Mouse (Mus musculus) heart, embryonic 15.5 days (tissue): Measurements from ENCODE around the gene Pdk2. TPM values are rescaled to one million over a fixed set of nuclear protein-coding genes. Genes with fewer than 3 reads are reported as not detected.

ENCODE experiments used
- ATAC-seq: fragments of 200-750 bp; cut with Nextera tagmentation; replicated peaks from 2 replicates; pipeline ENCODE4 v1.8.0; 2017; ENCODE audit warnings: low read depth, moderate TSS enrichment; ENCODE audit not compliant: insufficient number of reproducible peaks, insufficient read depth, low FRiP score
- H3K27ac ChIP-seq: fragments of 300-500 bp; sonication (generic); 2 replicates; pipeline ENCODE4 v1.5.1; 2015; ENCODE audit warnings: mild to moderate bottlenecking, inconsistent platforms
- H3K27me3 ChIP-seq: fragments of 300-500 bp; sonication (generic); 2 replicates; pipeline ENCODE4 v1.6.1; 2015; ENCODE audit warnings: inconsistent platforms
- H3K36me3 ChIP-seq: fragments of 300-500 bp; sonication (generic); 2 replicates; pipeline ENCODE4 v1.6.1; 2015; ENCODE audit warnings: mild to moderate bottlenecking, inconsistent platforms
- H3K4me1 ChIP-seq: fragments of 300-500 bp; sonication (generic); replicated peaks from 2 replicates; pipeline ENCODE4 v1.6.1; 2015; ENCODE audit warnings: inconsistent platforms
- H3K4me2 ChIP-seq: fragments of 300-500 bp; sonication (generic); 2 replicates; pipeline ENCODE4 v1.6.1; 2015; ENCODE audit warnings: inconsistent platforms, mild to moderate bottlenecking, moderate library complexity
- H3K4me3 ChIP-seq: fragments of 300-500 bp; sonication (generic); 2 replicates; pipeline ENCODE4 v1.5.1; 2015; ENCODE audit warnings: mild to moderate bottlenecking, inconsistent platforms
- H3K9ac ChIP-seq: fragments of 300-500 bp; sonication (generic); 2 replicates; pipeline ENCODE4 v1.6.1; 2015; ENCODE audit warnings: mild to moderate bottlenecking, inconsistent platforms
- H3K9me3 ChIP-seq: fragments of 300-500 bp; sonication (generic); replicated peaks from 2 replicates; pipeline ENCODE4 v1.6.1; 2016; ENCODE audit warnings: inconsistent platforms
- WGBS: fragments of 180-500 bp; shearing (Covaris S2); methylation state at CpG from one replicate; pipeline ENCODE4 v1.1.7; 2015; ENCODE audit warnings: mixed read lengths; 5-methylcytosine and 5-hydroxymethylcytosine counted together
- polyA plus RNA-seq: library from polyadenylated mRNA; unstranded; fragments of >200 nt; fragmentation: Nextera tagmentation; extraction: Ambion mirVana; gene quantifications from 2 replicates; pipeline ENCODE4 v1.2.1, GENCODE M21; 2015

Pdk2 gene
- polyA plus RNA-seq, 1 experiment from 2014 or later: 114 TPM

- Histone ChIP-seq H3K9ac (peak overlapping the region; percentile 91), H3K9me3 (no peaks in the 10 kb centered on the region), H3K4me1 (peaks cover 17% of the 10 kb centered on the region), H3K4me2 (peak overlapping the region; percentile 88), H3K27me3 (no peaks in the 10 kb centered on the region), H3K4me3 (peak overlapping the region; percentile 94), H3K27ac (peak overlapping the region; percentile 91), H3K36me3 (peaks cover 35% of the 10 kb centered on the region)
- WGBS: 76% methylated on average over 4 of the region's 4 CpGs
- ATAC-seq: no peak
Measured at GRCm38 (mm10) chr11:95039766-95040165, 1.4 kb downstream of the Pdk2 start.

DNA sequence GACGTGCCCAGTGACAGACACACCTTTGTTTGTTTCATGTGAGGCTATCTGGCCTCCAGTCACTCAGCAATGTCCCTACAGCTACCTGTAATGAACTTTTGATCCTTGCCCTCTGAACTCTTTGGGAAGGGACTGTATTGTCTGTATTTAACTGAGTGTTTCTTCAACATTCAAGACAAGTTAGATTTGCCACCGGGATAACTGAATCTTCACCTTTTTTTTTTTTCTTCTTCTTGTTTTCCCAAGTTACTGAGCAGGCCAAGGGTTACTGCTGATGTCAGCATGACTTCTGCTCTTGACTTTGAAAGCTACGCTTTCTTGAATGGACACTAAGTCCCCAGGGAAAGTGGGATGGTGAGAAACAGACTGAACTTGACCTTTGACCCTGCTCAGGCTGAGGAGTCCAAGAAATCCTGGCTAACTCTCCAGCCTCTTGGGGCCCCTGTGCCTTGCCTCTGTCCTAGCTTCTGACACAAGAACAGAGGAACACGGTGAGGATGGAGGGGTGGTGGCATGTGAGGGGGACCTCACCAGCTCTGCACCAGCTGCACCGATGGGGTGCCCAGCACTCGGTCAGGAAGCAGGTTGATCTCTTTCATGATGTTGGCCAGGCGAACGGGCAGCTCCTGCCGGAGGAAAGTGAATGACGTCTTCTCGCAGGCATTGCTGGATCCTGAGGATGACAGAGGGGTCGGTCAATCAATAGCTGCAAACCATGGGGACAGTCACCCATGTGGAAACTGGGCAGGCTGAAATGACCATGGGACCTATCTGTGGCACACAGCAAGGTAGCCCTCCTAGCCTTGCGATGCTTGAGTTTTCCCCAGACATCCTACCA lies 2.1 kb downstream of the Pdk2 start:
- Histone ChIP-seq H3K9ac (no peak overlapping the region), H3K9me3 (no peaks in the 10 kb centered on the region), H3K36me3 (peaks cover 31% of the 10 kb centered on the region), H3K4me3 (no peak overlapping the region), H3K4me2 (no peak overlapping the region), H3K4me1 (peaks cover 19% of the 10 kb centered on the region), H3K27me3 (no peaks in the 10 kb centered on the region), H3K27ac (peak overlapping the region; percentile 91; the same call in 1 of the 2 replicates)
- WGBS: 78% methylated on average over 13 of the region's 13 CpGs
- no peak for ATAC-seq

- H3K36me3 ChIP-seq: peaks cover 31% of the 10 kb centered on the region
- H3K27me3 ChIP-seq: no peaks in the 10 kb centered on the region
- ATAC-seq: no peak
- H3K4me1 ChIP-seq: peaks cover 26% of the 10 kb centered on the region
- no peak overlapping the region for H3K4me3 ChIP-seq
- H3K27ac ChIP-seq: no peak overlapping the region
- WGBS: 78% methylated on average over 14 of the region's 14 CpGs
- H3K9me3 ChIP-seq: no peaks in the 10 kb centered on the region
- H3K4me2 ChIP-seq: no peak overlapping the region
- no peak overlapping the region for H3K9ac ChIP-seq
Measured at GRCm38 (mm10) chr11:95038156-95038817, 2.9 kb downstream of the Pdk2 start.

DNA sequence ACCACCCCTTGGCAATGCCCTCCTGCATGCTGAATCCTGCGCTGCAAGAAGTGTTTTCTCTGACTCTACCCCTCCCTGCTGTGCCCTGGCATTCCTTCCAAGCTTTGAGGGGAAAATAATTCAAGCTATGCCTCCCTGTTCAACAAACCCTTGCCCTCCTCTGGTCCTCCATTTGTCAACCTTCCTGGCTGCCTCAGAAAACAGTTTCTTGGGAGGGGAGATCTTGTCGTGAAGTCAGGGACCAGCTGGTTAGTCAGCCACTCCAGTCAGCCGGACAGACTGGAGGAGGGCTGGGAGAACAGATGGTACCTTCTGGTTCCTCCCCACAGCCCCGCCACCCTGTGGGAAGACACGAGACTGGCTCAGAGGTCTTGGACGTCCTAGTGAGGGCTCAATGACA lies 3.8 kb downstream of the Pdk2 start:
- Histone ChIP-seq H3K9me3 (no peaks in the 10 kb centered on the region), H3K27me3 (no peaks in the 10 kb centered on the region), H3K4me2 (no peak overlapping the region), H3K4me1 (peaks cover 27% of the 10 kb centered on the region), H3K27ac (no peak overlapping the region), H3K4me3 (no peak overlapping the region), H3K36me3 (peaks cover 32% of the 10 kb centered on the region), H3K9ac (no peak overlapping the region; the same call in 1 of the 2 replicates)
- WGBS: 63% methylated on average over 6 of the region's 6 CpGs
- ATAC-seq: no peak

DNA sequence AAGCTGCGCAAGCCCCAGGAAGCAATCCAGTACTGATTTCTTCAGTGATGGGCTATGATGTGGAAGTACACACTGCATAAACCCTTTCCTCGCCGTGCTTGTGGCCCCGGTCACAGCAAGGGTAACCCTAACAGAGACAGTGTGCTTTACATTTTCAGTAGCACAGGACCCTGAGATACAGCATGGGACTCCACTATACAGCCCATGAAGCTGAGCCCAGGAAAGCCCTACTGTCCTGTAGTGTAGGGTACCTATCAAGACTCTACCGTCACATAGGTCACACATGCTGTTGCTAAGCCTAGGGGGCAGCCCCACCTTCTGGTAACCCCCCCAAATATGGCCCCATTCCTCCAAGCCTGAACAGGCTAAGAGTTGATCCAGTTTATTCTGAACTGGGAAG lies 4.6 kb downstream of the Pdk2 start:
- H3K27me3 ChIP-seq: no peaks in the 10 kb centered on the region
- ATAC-seq: no peak
- no peaks in the 10 kb centered on the region for H3K9me3 ChIP-seq
- H3K36me3 ChIP-seq: peaks cover 40% of the 10 kb centered on the region
- no peak overlapping the region for H3K4me3 ChIP-seq
- WGBS: 95% methylated on average over 5 of the region's 5 CpGs
- H3K27ac ChIP-seq: no peak overlapping the region
- no peak overlapping the region for H3K9ac ChIP-seq
- H3K4me1 ChIP-seq: peaks cover 21% of the 10 kb centered on the region
- H3K4me2 ChIP-seq: no peak overlapping the region

- Histone ChIP-seq H3K4me3 (no peak overlapping the region), H3K9ac (no peak overlapping the region)
- ATAC-seq: no peak
Measured at GRCm38 (mm10) chr11:95034902-95035301, 6.3 kb downstream of the Pdk2 start.

GRCm38 (mm10) chr11:95033617-95034016 lies 7.5 kb downstream of the Pdk2 start:
- 22% methylated on average over 14 of the region's 14 CpGs for WGBS
- Histone ChIP-seq H3K4me1 (peaks cover 10% of the 10 kb centered on the region), H3K4me2 (no peak overlapping the region), H3K9me3 (no peaks in the 10 kb centered on the region), H3K27ac (no peak overlapping the region), H3K4me3 (no peak overlapping the region), H3K9ac (no peak overlapping the region; the same call in 1 of the 2 replicates), H3K27me3 (no peaks in the 10 kb centered on the region), H3K36me3 (peaks cover 49% of the 10 kb centered on the region)
- ATAC-seq: no peak

More at GRCm38 (mm10) chr11:95034902-95035301, 6.3 kb downstream of the Pdk2 start:
- H3K4me1 ChIP-seq: peaks cover 13% of the 10 kb centered on the region
- no peak overlapping the region for H3K27ac ChIP-seq
- H3K4me2 ChIP-seq: no peak overlapping the region
- H3K36me3 ChIP-seq: peaks cover 50% of the 10 kb centered on the region
- WGBS: 63% methylated on average over 10 of the region's 10 CpGs
- H3K27me3 ChIP-seq: no peaks in the 10 kb centered on the region
- H3K9me3 ChIP-seq: no peaks in the 10 kb centered on the region

GRCm38 (mm10) chr11:95032945-95033344 lies 8.2 kb downstream of the Pdk2 start:
- Histone ChIP-seq H3K4me2 (no peak overlapping the region), H3K9ac (no peak overlapping the region)

DNA sequence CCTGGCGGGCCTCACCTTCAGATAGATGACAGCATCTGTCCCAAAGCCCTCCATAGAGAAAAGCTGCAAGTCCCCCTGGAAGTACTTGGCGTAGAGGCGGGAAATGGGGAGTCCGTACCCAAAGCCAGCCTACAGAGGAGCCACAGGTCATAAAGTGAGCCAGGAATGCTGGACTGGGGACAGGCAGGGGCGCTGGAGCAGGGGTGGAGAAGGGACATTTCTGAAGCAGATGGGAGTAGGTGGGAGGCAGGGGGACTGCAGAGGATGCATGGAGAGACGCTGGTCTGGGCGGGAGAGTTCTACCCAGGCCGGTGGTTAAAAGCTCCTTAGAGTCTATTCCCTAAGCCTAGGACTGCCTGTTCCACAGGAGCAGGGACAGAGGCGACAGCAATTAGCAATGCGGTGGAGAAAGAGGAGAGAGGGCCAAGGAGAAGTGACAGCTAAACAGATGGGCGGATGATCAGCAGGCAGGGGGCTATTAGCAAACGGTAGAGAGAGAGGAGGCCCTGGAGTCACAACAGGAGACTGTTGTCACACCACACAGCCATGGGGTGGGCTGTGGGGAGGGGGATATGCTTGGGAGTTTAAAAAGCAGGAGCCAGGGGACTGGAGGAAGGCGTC lies 13.2 kb downstream of the Pdk2 start:
- Histone ChIP-seq H3K4me3 (no peak overlapping the region), H3K27ac (no peak overlapping the region), H3K9me3 (no peaks in the 10 kb centered on the region), H3K4me1 (0 out of 2 replicates have a peak, but pooled peaks cover 5% of the 10 kb centered on the region), H3K9ac (no peak overlapping the region), H3K27me3 (no peaks in the 10 kb centered on the region), H3K4me2 (no peak overlapping the region), H3K36me3 (peaks cover 57% of the 10 kb centered on the region; the same call in 1 of the 2 replicates)
- WGBS: 43% methylated on average over 13 of the region's 13 CpGs
- no peak for ATAC-seq

More at GRCm38 (mm10) chr11:95032945-95033344, 8.2 kb downstream of the Pdk2 start:
- Histone ChIP-seq H3K27ac (no peak overlapping the region), H3K9me3 (no peaks in the 10 kb centered on the region), H3K27me3 (no peaks in the 10 kb centered on the region), H3K4me1 (peaks cover 10% of the 10 kb centered on the region), H3K36me3 (peaks cover 48% of the 10 kb centered on the region), H3K4me3 (no peak overlapping the region)
- WGBS: 43% methylated on average over 6 of the region's 6 CpGs
- ATAC-seq: no peak

- Histone ChIP-seq H3K4me2 (no peak overlapping the region), H3K36me3 (peaks cover 54% of the 10 kb centered on the region; the same call in 1 of the 2 replicates), H3K4me1 (0 out of 2 replicates have a peak, but pooled peaks cover 5% of the 10 kb centered on the region), H3K4me3 (no peak overlapping the region), H3K27ac (no peak overlapping the region), H3K27me3 (no peaks in the 10 kb centered on the region), H3K9ac (no peak overlapping the region), H3K9me3 (no peaks in the 10 kb centered on the region)
- 85% methylated on average over 6 of the region's 6 CpGs for WGBS
- ATAC-seq: no peak
Measured at GRCm38 (mm10) chr11:95026849-95027248, 14.3 kb downstream of the Pdk2 start.

- Histone ChIP-seq H3K27me3 (no peaks in the 10 kb centered on the region), H3K4me2 (no peak overlapping the region), H3K4me3 (no peak overlapping the region), H3K9me3 (no peaks in the 10 kb centered on the region), H3K27ac (no peak overlapping the region), H3K9ac (no peak overlapping the region), H3K36me3 (peaks cover 48% of the 10 kb centered on the region; the same call in 1 of the 2 replicates), H3K4me1 (0 out of 2 replicates have a peak, but pooled peaks cover 5% of the 10 kb centered on the region)
- WGBS: 69% methylated on average over 6 of the region's 6 CpGs
- 0 out of 2 replicates have a peak, but pooled peaks have one; percentile 12 for ATAC-seq
Measured at GRCm38 (mm10) chr11:95026090-95026542, 15.0 kb downstream of the Pdk2 start.
